Mouse (Mus musculus): ENCODE data around the gene Gulp1.

Gene Gulp1

GRCm38 (mm10) chr1:44720785-44721410, 169.6 kb downstream of the Gulp1 start:
- no peak for DNase-seq (ENCODE audit: low spot score in 2 of 2)

- no peak for DNase-seq (ENCODE audit: low spot score in 2 of 2)
These were observed 189.9 kb downstream of the Gulp1 start for GRCm38 (mm10) chr1:44741256-44741655.

- peak in 1 of 2 experiments; percentile 14 for DNase-seq (ENCODE audit: low spot score in 2 of 2)
These were observed 194.4 kb downstream of the Gulp1 start for GRCm38 (mm10) chr1:44745711-44746110.

GRCm38 (mm10) chr1:44750731-44751730, 199.7 kb downstream of the Gulp1 start:
- DNase-seq (ENCODE audit: low spot score in 2 of 2), result no peak

- no peak for DNase-seq (ENCODE audit: low spot score in 2 of 2)
These were observed 226.9 kb downstream of the Gulp1 start for GRCm38 (mm10) chr1:44778251-44778650.

GRCm38 (mm10) chr1:44803594-44804372, 252.5 kb downstream of the Gulp1 start:
- no peak for DNase-seq (ENCODE audit: low spot score in 2 of 2)

GRCm38 (mm10) chr1:44806368-44806767, 255.1 kb downstream of the Gulp1 start:
- DNase-seq (ENCODE audit: low spot score in 2 of 2), result no peak

- DNase-seq (ENCODE audit: low spot score in 2 of 2), result no peak
These were observed 259.0 kb downstream of the Gulp1 start for GRCm38 (mm10) chr1:44810336-44810735.

GRCm38 (mm10) chr1:44833934-44834333, 282.6 kb downstream of the Gulp1 start:
- DNase-seq (ENCODE audit: low spot score in 2 of 2), result no peak

Measured in spleen, postnatal 10 days (tissue).